ENCODE assay signal across 10 mouse cellular contexts in the genomic region with DNA sequence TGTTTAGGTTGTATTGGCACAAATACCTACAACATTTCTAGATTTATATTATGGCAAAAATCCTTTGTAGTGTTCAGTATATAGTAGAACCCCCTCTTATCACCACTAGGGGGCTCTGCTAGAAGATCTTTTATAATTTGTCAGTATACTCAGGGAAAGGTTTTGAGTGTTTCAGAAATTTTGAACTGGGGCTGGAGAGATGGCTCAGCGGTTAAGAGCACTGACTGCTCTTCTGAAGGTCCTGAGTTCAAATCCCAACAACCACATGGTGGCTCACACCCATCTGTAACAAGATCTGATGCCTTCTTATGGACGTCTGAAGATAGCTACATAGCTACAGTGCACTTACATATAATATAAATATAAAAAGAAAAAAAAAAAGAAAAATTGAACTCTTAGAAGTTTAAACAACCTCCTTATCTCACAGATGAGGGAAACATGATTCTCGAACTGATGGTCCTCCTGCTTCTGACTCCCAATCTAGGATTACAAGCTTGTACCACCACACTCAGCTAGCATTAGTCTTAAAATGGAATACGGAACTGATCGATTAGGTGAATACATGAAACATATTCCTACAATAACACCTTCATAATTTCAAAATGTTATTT. TPM values are rescaled to one million over a fixed set of nuclear protein-coding genes. Genes with fewer than 3 reads are reported as not detected.
DNase-seq lines count a peak whose midpoint lies in the region; ATAC-seq and TF ChIP-seq lines count a peak whose summit lies in the region.
"Had no signal": no experiment of that assay in that cellular context is flagged by ENCODE, and none has a peak within 500 bp of the region (broad histone marks: within the 10 kb centered on the region; RNA-seq: fewer than 3 reads in every experiment).

No protein-coding gene starts in this region.

- no peak for TF ChIP-seq POLR2A in small intestine, adult 2 months (IDR thresholded peaks at IDR 0.05; ENCODE audit: low read depth, low read length)

- no peak overlapping the region for H3K4me2 ChIP-seq in heart, embryonic 11.5 days
- H3K4me2 ChIP-seq in liver, embryonic 14.5 days (ENCODE audit: low read depth): peak overlapping the region; percentile 90; the same call in 1 of the 2 replicates

- 70% methylated on average over 5 of the region's 5 CpGs for WGBS in heart, embryonic 11.5 days (ENCODE audit: insufficient replicate concordance)
- 44% methylated on average over 5 of the region's 5 CpGs for WGBS in liver, embryonic 14.5 days (ENCODE audit: insufficient replicate concordance)
- 54% methylated on average over 5 of the region's 5 CpGs for WGBS in small intestine, adult 2 months

- TF ChIP-seq CTCF in liver, embryonic 14.5 days (IDR thresholded peaks at IDR 0.05; ENCODE audit: low read depth): peak; percentile 60
- TF ChIP-seq CTCF in small intestine, adult 2 months (IDR thresholded peaks at IDR 0.05; ENCODE audit: extremely low read depth, insufficient read length, insufficient replicate concordance, low read depth, low read length): peak; percentile 42; the same call in 1 of the 2 replicates

- no peak for ATAC-seq in heart, embryonic 11.5 days (replicated peaks; ENCODE audit: insufficient number of reproducible peaks, low FRiP score, low TSS enrichment)
- peak; percentile 35; the same call in 1 of the 2 replicates for ATAC-seq in erythroid progenitor cell, adult 5-6 weeks (replicated peaks; ENCODE audit: low FRiP score, poor library complexity, severe bottlenecking)
- ATAC-seq in liver, embryonic 14.5 days (ENCODE audit: insufficient read depth): no peak; the same call in 1 of the 2 replicates

- TF ChIP-seq EP300 in liver, embryonic 14.5 days (IDR thresholded peaks at IDR 0.05; ENCODE audit: low read depth): no peak

- H3K4me3 ChIP-seq in heart, embryonic 11.5 days (ENCODE audit: low read depth, low read length): no peak overlapping the region
- no peak overlapping the region for H3K4me3 ChIP-seq in liver, embryonic 14.5 days (ENCODE audit: insufficient read depth in 1 of 2, low read depth in 2 of 2, low read length in 2 of 2)
- H3K4me3 ChIP-seq in small intestine, adult 2 months (ENCODE audit: low read depth, low read length): no peak overlapping the region

- H3K4me1 ChIP-seq in heart, embryonic 11.5 days (ENCODE audit: control insufficient read depth, insufficient read depth, low read length): peaks cover 6% of the 10 kb centered on the region; the same call in 1 of the 2 replicates
- H3K4me1 ChIP-seq in liver, embryonic 14.5 days (replicated peaks; ENCODE audit: control insufficient read depth in 2 of 2, insufficient read depth in 2 of 2, low read length in 1 of 2): peaks cover 6 to 8% of the 10 kb centered on the region in 2 experiments; a peak in 3 of 4 replicates
- H3K4me1 ChIP-seq in small intestine, adult 2 months (ENCODE audit: control insufficient read depth, insufficient read depth, insufficient read length, low read length): no peaks in the 10 kb centered on the region

- H3K9ac ChIP-seq in heart, embryonic 11.5 days (ENCODE audit: low read depth, low read length): no peak overlapping the region
- H3K9ac ChIP-seq in liver, embryonic 14.5 days (replicated peaks): no peak overlapping the region

- H3K27ac ChIP-seq in heart, embryonic 11.5 days (ENCODE audit: low read depth, low read length): no peak overlapping the region
- no peak overlapping the region for H3K27ac ChIP-seq in liver, embryonic 14.5 days
- no peak overlapping the region for H3K27ac ChIP-seq in small intestine, adult 2 months (ENCODE audit: insufficient read depth, low read depth, low read length)

- no peaks in the 10 kb centered on the region for H3K36me3 ChIP-seq in heart, embryonic 11.5 days (ENCODE audit: control insufficient read depth, insufficient read depth, low read length)
- no peaks in the 10 kb centered on the region for H3K36me3 ChIP-seq in liver, embryonic 14.5 days (replicated peaks; ENCODE audit: control insufficient read depth, insufficient read depth, low read depth)
- H3K36me3 ChIP-seq in small intestine, adult 2 months (ENCODE audit: control insufficient read depth, insufficient read depth, low read length): no peaks in the 10 kb centered on the region
- H3K36me3 ChIP-seq: embryonic facial prominence, embryonic 12.5 days had no signal

- no peaks in the 10 kb centered on the region for H3K9me3 ChIP-seq in heart, embryonic 11.5 days (replicated peaks; ENCODE audit: control insufficient read depth, low read length)
- no peaks in the 10 kb centered on the region for H3K9me3 ChIP-seq in liver, embryonic 14.5 days (ENCODE audit: control insufficient read depth, low read length)
- H3K9me3 ChIP-seq: embryonic facial prominence, embryonic 12.5 days had no signal

- no peaks in the 10 kb centered on the region for H3K27me3 ChIP-seq in heart, embryonic 11.5 days (ENCODE audit: control insufficient read depth, insufficient read depth, low read length)
- no peaks in the 10 kb centered on the region for H3K27me3 ChIP-seq in liver, embryonic 14.5 days (ENCODE audit: control insufficient read depth, insufficient read depth, low read length)
- no peaks in the 10 kb centered on the region for H3K27me3 ChIP-seq in small intestine, adult 2 months (ENCODE audit: control insufficient read depth, insufficient read depth, low read length)
- H3K27me3 ChIP-seq: embryonic facial prominence, embryonic 12.5 days had no signal

- DNase-seq in heart, adult 9 months (ENCODE audit: low spot score in 2 of 2): peak; percentile 56 to 62
- DNase-seq in CD4-positive, CD25-positive, alpha-beta regulatory T cell, adult 2 months (ENCODE audit: low read depth, low spot score): peak; percentile 75
- peak; percentile 66 for DNase-seq in adipocyte (ENCODE audit: low spot score)
- DNase-seq in liver, embryonic 14.5 days (ENCODE audit: low read depth in 3 of 3, low spot score in 3 of 3): peak; percentile 59 to 74 (median 61)
- no peak for DNase-seq in gastrocnemius, postnatal 10 days

RNA-seq across cellular contexts. Expression of a gene that starts 1.4 kb away (rescaled TPM):
- 92.0 and 108 TPM in 2 replicates for polyA plus RNA-seq in heart, embryonic 11.5 days (2014; fragmentation: Nextera tagmentation; extraction: Ambion mirVana)
- 36.5 and 44.3 TPM in 2 replicates for total RNA-seq in erythroid progenitor cell, adult 5-6 weeks (2015; ENCODE audit: low replicate concordance)
- 13.5 and 18.9 TPM in 2 replicates for total RNA-seq in erythroid progenitor cell, adult 5-6 weeks (2017; ENCODE audit: low replicate concordance)
- polyA plus RNA-seq in liver, embryonic 14.5 days (2012; rRNA removed): 15.4 and 15.8 TPM in 2 replicates
- polyA plus RNA-seq in liver, embryonic 14.5 days (2014; fragmentation: Nextera tagmentation; extraction: Ambion mirVana): 39.9 and 45.2 TPM in 2 replicates
- polyA plus RNA-seq in small intestine, adult 2 months (2012; rRNA removed): 53.0 and 72.3 TPM in 2 replicates
- 10 to 100 TPM; 45.5 to 49.0 TPM for total RNA-seq in gastrocnemius, postnatal 10 days (2021)

RNA-seq across cellular contexts. Expression of a gene that starts 1.5 kb away (rescaled TPM):
- 114 and 120 TPM in 2 replicates for polyA plus RNA-seq in heart, embryonic 11.5 days (2014; fragmentation: Nextera tagmentation; extraction: Ambion mirVana)
- total RNA-seq in erythroid progenitor cell, adult 5-6 weeks (2015; ENCODE audit: low replicate concordance): 79.6 and 94.1 TPM in 2 replicates
- total RNA-seq in erythroid progenitor cell, adult 5-6 weeks (2017; ENCODE audit: low replicate concordance): 34.3 and 37.0 TPM in 2 replicates
- polyA plus RNA-seq in liver, embryonic 14.5 days (2012; rRNA removed): 20.4 and 60.5 TPM in 2 replicates
- 64.7 and 67.2 TPM in 2 replicates for polyA plus RNA-seq in liver, embryonic 14.5 days (2014; fragmentation: Nextera tagmentation; extraction: Ambion mirVana)
- 5.7 and 13.6 TPM in 2 replicates for polyA plus RNA-seq in small intestine, adult 2 months (2012; rRNA removed)
- total RNA-seq in gastrocnemius, postnatal 10 days (2021): 10 to 100 TPM; 76.8 to 81.2 TPM

RNA-seq across cellular contexts. Expression of a gene that starts 42.9 kb away (rescaled TPM):
- not detected in 2 replicates for polyA plus RNA-seq in heart, embryonic 11.5 days (2014; fragmentation: Nextera tagmentation; extraction: Ambion mirVana)
- total RNA-seq in erythroid progenitor cell, adult 5-6 weeks (2015; ENCODE audit: low replicate concordance): not detected in 2 replicates
- total RNA-seq in erythroid progenitor cell, adult 5-6 weeks (2017; ENCODE audit: low replicate concordance): not detected in 2 replicates
- polyA plus RNA-seq in liver, embryonic 14.5 days (2012; rRNA removed): not detected in 2 replicates
- not detected in 2 replicates for polyA plus RNA-seq in liver, embryonic 14.5 days (2014; fragmentation: Nextera tagmentation; extraction: Ambion mirVana)
- polyA plus RNA-seq in small intestine, adult 2 months (2012; rRNA removed): 1.4 TPM in 1 of 2 replicates, not detected in the other
- total RNA-seq in gastrocnemius, postnatal 10 days (2021): 1 to 10 TPM; 1.3 to 3.7 TPM
- polyA plus RNA-seq: embryonic facial prominence, embryonic 12.5 days; lung, embryonic 16.5 days had no signal
